Mouse (Mus musculus): ENCODE measurements around the gene Grid2.

The Grid2 gene

DNA sequence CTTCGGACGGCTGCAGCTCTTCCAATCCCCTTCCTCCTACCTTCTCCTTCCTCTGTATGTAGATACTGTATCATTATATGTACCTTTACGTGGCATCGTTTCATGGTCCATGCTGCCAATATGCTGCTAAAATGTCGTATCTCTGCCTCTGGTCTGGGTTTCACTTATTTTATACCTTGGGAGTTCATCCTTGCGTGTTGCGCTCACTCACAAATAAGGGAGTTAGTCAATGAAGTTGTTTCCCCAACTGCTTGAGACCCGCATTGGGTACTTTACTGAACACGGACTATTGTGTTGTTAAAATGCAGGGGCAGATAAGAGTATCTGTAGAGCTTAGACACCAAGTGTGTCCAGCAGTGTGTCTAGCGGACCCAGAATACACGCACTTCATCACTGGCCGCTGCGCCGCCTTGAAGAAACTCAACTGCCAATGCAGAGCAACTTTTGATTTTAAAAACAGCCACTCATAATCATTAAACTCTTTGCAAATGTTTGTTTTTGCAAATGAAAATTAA is 1474.9 kb downstream of the Grid2 start:
- no peak for DNase-seq (ENCODE audit: low read depth, low spot score)

GRCm38 (mm10) chr6:64731126-64731525 is 1475.5 kb downstream of the Grid2 start:
- DNase-seq (ENCODE audit: low read depth, low spot score): no peak

DNA sequence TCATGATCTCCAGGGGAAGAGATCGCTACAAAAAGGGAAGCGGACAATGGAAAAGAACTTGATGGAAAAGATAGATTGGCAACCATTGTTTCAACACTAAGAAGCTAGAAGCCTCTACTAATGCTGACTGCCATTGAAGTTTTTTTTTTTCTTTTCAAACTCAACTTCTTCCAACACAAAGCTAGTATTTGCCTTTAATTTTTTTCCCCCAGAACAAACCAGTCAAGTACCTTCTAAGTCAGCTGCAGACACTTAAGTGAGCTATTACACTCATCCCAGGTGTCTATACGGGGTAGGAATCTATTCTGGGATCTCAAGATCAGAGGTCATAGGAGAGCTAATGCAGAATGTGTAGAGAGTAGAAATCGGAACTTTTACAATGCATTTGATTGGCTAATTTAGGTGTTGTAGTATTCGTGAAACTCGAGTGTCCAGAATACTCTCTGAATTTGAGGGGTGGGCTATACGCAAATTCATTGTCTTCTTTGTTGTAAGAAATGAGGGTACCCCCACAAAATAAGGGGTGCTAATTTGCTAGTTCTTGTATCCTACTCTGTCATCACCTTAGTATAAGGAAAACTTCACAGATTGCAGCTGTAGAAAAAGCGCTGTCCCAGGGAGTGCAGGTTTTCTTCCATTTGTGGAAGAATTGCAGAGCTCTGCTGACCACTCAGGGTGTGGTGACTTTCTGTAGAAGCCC is 1476.1 kb downstream of the Grid2 start:
- DNase-seq (ENCODE audit: low read depth, low spot score): no peak

GRCm38 (mm10) chr6:64733311-64733710 is 1477.6 kb downstream of the Grid2 start:
- DNase-seq (ENCODE audit: low read depth, low spot score): no peak

GRCm38 (mm10) chr6:64734441-64735320 is 1479.0 kb downstream of the Grid2 start:
- DNase-seq (ENCODE audit: low read depth, low spot score): no peak

DNA sequence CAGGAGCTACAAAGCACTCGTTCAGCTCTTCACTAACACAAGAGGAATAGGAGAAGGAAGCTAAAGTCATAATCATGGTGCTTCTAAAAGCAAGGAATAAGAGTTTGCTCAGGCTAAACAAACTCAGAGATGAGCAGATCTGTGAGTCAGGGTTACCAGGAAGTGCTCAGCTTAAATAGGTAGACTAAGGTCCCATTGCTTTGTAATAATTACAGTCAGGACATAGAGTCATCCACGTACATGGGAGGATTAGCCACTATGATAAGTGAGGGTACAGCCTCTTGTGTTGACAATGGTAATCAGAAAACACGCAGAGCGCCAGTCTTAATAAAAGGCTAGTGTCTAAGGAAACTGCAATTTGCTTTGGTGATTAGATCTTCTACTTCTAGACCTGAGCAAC is 1480.6 kb downstream of the Grid2 start:
- DNase-seq (ENCODE audit: low read depth, low spot score): no peak

GRCm38 (mm10) chr6:64742915-64743489 is 1487.3 kb downstream of the Grid2 start:
- no peak for DNase-seq (ENCODE audit: low read depth, low spot score)
